Mouse (Mus musculus) hindbrain, embryonic 12.5 days (tissue): ENCODE measurements around the gene Slc51b. TPM values are rescaled to one million over a fixed set of nuclear protein-coding genes. Genes with fewer than 3 reads are reported as not detected.

Source experiments
- ATAC-seq: fragments of 200-750 bp; cut with Nextera tagmentation; 2 replicates; pipeline ENCODE4 v1.8.0; 2017; ENCODE audit warnings: moderate TSS enrichment; ENCODE audit not compliant: low FRiP score
- H3K27ac ChIP-seq: fragments of 300-500 bp; sonication (generic); 2 replicates; pipeline ENCODE4 v1.5.1; 2016; ENCODE audit warnings: mild to moderate bottlenecking
- H3K27me3 ChIP-seq: fragments of 300-500 bp; sonication (generic); 2 replicates; pipeline ENCODE4 v1.6.1; 2016; ENCODE audit warnings: mild to moderate bottlenecking
- H3K36me3 ChIP-seq: fragments of 300-500 bp; sonication (generic); 2 replicates; pipeline ENCODE4 v1.6.1; 2016; ENCODE audit warnings: mild to moderate bottlenecking
- H3K4me1 ChIP-seq: fragments of 300-500 bp; sonication (generic); 2 replicates; pipeline ENCODE4 v1.6.1; 2016
- H3K4me2 ChIP-seq: fragments of 300-500 bp; sonication (generic); replicated peaks from 2 replicates; pipeline ENCODE4 v1.6.1; 2016; ENCODE audit warnings: mild to moderate bottlenecking
- H3K4me3 ChIP-seq: fragments of 300-500 bp; sonication (generic); 2 replicates; pipeline ENCODE4 v1.5.1; 2016; ENCODE audit warnings: mild to moderate bottlenecking
- H3K9ac ChIP-seq: fragments of 300-500 bp; sonication (generic); 2 replicates; pipeline ENCODE4 v1.6.1; 2016; ENCODE audit warnings: mild to moderate bottlenecking, moderate library complexity
- H3K9me3 ChIP-seq: fragments of 300-500 bp; sonication (generic); replicated peaks from 2 replicates; pipeline ENCODE4 v1.6.1; 2016; ENCODE audit warnings: mild to moderate bottlenecking
- WGBS: fragments of 180-500 bp; shearing (Covaris S2); methylation state at CpG from one replicate; pipeline ENCODE4 v1.1.7; 2016; 5-methylcytosine and 5-hydroxymethylcytosine counted together
- polyA plus RNA-seq: library from polyadenylated mRNA; unstranded; fragments of >200 nt; fragmentation: Nextera tagmentation; extraction: Ambion mirVana; gene quantifications from 2 replicates; pipeline ENCODE4 v1.2.1, GENCODE M21; 2016

Slc51b gene
- polyA plus RNA-seq, 1 experiment from 2014 or later: not detected

DNA sequence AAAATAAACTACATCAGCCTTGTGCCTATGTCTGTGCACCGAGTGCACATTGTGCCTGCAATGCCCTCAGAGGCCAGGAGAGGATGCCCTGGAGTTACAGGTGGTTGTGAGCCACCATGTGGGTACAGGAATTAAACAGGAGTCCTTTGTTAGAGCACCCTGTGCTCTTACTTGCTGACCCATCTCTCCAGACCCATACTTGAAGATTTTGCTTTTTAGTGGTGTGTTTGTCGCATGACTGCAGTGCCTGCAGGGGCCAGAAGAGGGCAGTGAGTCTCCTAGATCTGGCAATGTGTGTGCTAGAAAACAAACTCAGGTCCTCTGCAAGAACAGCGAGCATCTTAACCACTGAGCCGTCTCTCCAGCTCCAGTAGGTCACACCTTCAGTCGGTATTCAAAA, 11.4 kb upstream of the Slc51b start:
- WGBS: 63% methylated on average over 5 of the region's 5 CpGs
- Histone ChIP-seq H3K4me2 (no peak overlapping the region), H3K9me3 (no peaks in the 10 kb centered on the region), H3K9ac (no peak overlapping the region), H3K27ac (no peak overlapping the region), H3K36me3 (peaks cover 6% of the 10 kb centered on the region; the same call in 1 of the 2 replicates), H3K4me1 (peaks cover 8% of the 10 kb centered on the region), H3K4me3 (no peak overlapping the region), H3K27me3 (no peaks in the 10 kb centered on the region)
- no peak for ATAC-seq

DNA sequence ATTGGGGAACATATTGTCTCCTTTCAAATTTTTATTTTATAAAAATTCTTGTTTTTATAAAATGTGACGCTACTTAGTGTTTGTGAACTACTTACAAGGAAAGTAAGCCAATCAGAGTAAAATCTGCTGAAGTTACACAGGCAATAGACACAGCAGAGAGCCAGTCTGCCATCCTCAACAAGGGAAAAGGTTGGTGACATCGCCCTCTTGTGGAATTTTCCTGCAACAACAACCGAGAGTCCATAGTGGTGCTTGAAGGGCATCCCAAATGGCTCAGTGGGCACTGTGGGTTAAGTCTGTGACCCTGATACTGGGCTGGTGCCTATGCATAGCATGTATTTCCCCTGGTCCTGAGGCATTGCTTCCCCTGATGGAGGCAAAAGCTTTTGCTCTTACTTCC, 9.5 kb upstream of the Slc51b start:
- Histone ChIP-seq H3K36me3 (no peaks in the 10 kb centered on the region), H3K9me3 (no peaks in the 10 kb centered on the region), H3K9ac (no peak overlapping the region), H3K27me3 (no peaks in the 10 kb centered on the region), H3K4me3 (no peak overlapping the region), H3K4me2 (no peak overlapping the region), H3K4me1 (peaks cover 8% of the 10 kb centered on the region), H3K27ac (no peak overlapping the region)
- ATAC-seq: no peak
- 0% methylated on average over 3 of the region's 3 CpGs for WGBS

DNA sequence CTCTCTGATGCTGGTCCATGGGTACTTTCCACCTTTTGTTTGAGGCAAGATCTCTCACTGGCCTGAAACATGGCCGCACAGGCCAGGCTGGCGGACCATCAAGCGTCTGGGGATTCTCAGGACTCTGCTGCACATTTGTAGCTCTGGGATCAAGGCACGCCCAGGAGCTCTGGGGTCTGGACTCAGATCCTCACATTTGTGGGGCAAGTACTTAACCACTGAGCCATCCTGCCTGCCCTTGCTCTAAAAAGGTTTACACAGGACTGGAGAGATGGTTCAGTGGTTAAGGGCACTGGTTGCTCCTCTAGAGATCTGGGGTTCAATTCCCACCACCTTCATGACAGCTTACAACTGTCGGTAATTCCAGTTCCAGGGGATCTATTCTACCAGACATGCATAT, 8.2 kb upstream of the Slc51b start:
- no peak overlapping the region for H3K4me2 ChIP-seq
- no peak overlapping the region for H3K9ac ChIP-seq
- no peaks in the 10 kb centered on the region for H3K4me1 ChIP-seq
- WGBS: 89% methylated on average over 5 of the region's 5 CpGs
- no peaks in the 10 kb centered on the region for H3K36me3 ChIP-seq
- ATAC-seq: no peak
- H3K27ac ChIP-seq: no peak overlapping the region
- no peaks in the 10 kb centered on the region for H3K27me3 ChIP-seq
- no peaks in the 10 kb centered on the region for H3K9me3 ChIP-seq
- H3K4me3 ChIP-seq: no peak overlapping the region

DNA sequence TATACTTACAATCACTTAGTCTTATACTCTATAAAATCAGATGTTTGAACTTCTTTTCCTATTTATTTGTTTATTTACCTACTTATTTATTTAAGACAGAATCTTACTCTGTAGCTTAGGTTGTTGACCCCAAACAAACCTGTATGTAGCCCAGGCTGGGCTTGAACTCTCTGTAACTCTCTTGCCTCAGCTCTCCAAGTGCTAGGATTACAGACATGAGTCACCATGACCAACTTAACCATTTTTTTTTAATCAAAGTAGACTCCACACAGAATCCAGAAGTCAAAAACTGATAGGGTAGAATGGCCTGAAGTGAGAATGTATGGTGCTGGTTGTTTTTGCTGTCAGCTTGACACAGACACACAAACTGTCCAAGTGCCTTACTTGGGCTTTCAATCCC, 7.6 kb upstream of the Slc51b start:
- Histone ChIP-seq H3K4me1 (no peaks in the 10 kb centered on the region), H3K9ac (no peak overlapping the region)
- no peak for ATAC-seq

DNA sequence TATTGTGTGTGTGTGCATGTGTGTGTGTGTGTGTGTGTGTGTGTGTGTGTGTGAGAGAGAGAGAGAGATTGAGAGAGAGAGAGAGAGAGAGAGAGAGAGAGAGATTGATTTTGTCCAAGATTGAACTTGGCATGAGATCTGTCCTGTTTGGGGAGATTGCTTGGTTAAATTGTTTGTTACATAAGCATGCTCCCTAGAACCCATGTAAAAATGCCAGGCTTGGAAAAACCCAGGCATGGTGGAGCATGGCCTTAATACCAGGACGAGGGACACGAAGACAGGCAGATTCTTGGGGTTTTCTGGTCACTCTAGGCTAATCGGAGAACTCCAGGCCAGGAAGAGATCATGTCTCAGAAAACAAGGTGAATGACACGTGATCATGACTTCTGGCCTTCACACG, 5.2 kb upstream of the Slc51b start:
- WGBS: 86% methylated on average over 5 of the region's 5 CpGs
- H3K4me3 ChIP-seq: no peak overlapping the region
- H3K4me1 ChIP-seq: no peaks in the 10 kb centered on the region
- no peak for ATAC-seq
- no peaks in the 10 kb centered on the region for H3K9me3 ChIP-seq
- no peaks in the 10 kb centered on the region for H3K36me3 ChIP-seq
- no peak overlapping the region for H3K27ac ChIP-seq
- H3K4me2 ChIP-seq: no peak overlapping the region
- H3K27me3 ChIP-seq: no peaks in the 10 kb centered on the region; the same call in 1 of the 2 replicates
- no peak overlapping the region for H3K9ac ChIP-seq

More for the DNA sequence above, 7.6 kb upstream of the Slc51b start:
- Histone ChIP-seq H3K36me3 (no peaks in the 10 kb centered on the region), H3K4me3 (no peak overlapping the region), H3K27ac (no peak overlapping the region), H3K27me3 (no peaks in the 10 kb centered on the region), H3K4me2 (no peak overlapping the region), H3K9me3 (no peaks in the 10 kb centered on the region)

DNA sequence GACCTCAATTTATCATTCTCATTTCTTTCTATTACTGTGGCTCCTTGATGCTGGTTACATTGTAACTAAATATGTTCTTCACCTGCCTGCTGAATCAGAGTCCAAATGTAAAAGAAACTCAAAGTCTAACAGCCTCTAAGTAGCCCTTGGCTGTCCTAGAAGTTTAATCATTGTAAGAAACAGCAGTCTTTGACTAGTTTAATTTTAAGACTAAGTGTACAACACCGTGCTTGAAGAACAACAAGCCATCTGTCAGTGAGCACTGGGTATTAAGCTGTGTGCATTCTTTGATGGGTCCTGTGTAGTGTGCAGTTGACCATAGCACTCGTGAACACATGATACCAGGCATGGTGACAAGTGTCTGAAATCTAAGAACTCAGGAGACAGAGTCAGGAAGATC, 4.8 kb upstream of the Slc51b start:
- no peak for ATAC-seq
- Histone ChIP-seq H3K4me3 (no peak overlapping the region), H3K27me3 (no peaks in the 10 kb centered on the region; the same call in 1 of the 2 replicates), H3K4me2 (no peak overlapping the region), H3K27ac (no peak overlapping the region), H3K4me1 (no peaks in the 10 kb centered on the region), H3K36me3 (no peaks in the 10 kb centered on the region), H3K9ac (no peak overlapping the region), H3K9me3 (no peaks in the 10 kb centered on the region)
- 80% methylated on average over 2 of the region's 2 CpGs for WGBS

DNA sequence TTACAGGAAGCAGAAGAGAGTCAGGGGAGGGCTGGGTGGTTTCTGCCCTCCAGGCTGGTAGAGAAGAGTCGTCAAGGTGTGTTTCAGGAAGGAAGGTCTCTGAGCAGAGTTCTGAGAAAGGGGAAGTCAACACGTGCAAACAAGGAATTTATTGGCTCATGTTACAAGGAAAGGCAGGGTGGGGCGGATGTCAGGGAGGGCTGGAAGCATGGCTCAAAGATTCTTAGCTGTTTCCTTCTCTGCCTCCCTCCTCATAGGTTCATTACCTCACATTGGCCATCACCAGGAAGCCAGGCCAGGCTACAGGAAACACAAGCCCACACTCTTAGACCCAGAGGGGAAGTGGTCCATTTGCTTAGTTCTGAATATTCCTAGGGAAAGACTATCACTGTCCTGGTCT, 1.6 kb upstream of the Slc51b start:
- 51% methylated on average over 3 of the region's 3 CpGs for WGBS
- H3K4me1 ChIP-seq: no peaks in the 10 kb centered on the region
- ATAC-seq: no peak
- no peak overlapping the region for H3K4me3 ChIP-seq
- no peaks in the 10 kb centered on the region for H3K36me3 ChIP-seq
- H3K9me3 ChIP-seq: no peaks in the 10 kb centered on the region
- H3K27ac ChIP-seq: no peak overlapping the region
- H3K9ac ChIP-seq: no peak overlapping the region
- H3K4me2 ChIP-seq: no peak overlapping the region
- no peaks in the 10 kb centered on the region; the same call in 1 of the 2 replicates for H3K27me3 ChIP-seq

DNA sequence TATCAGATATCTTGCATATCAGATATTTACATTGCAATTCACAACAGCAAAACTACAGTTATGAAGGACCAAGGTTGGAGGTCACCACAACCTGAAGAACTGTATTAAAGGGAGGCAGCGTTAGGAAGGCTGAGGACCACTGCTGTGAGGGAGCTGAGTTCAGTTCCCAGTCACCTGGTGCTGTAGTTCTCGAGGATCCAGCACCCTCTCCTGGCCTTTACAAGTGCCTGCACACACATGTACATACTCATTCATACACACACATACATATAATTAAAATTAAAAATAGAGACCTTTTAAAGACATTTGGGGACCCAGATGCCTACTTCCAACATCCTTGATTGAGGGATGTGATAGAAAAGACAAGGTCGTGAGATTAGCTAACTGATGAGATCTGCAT, 3.1 kb downstream of the Slc51b start:
- H3K4me3 ChIP-seq: no peak overlapping the region
- H3K4me1 ChIP-seq: no peaks in the 10 kb centered on the region
- H3K36me3 ChIP-seq: no peaks in the 10 kb centered on the region
- no peak overlapping the region for H3K27ac ChIP-seq
- H3K4me2 ChIP-seq: no peak overlapping the region
- 76% methylated on average over 3 of the region's 3 CpGs for WGBS
- ATAC-seq: no peak
- no peaks in the 10 kb centered on the region for H3K9me3 ChIP-seq
- H3K9ac ChIP-seq: no peak overlapping the region
- H3K27me3 ChIP-seq: no peaks in the 10 kb centered on the region; the same call in 1 of the 2 replicates

DNA sequence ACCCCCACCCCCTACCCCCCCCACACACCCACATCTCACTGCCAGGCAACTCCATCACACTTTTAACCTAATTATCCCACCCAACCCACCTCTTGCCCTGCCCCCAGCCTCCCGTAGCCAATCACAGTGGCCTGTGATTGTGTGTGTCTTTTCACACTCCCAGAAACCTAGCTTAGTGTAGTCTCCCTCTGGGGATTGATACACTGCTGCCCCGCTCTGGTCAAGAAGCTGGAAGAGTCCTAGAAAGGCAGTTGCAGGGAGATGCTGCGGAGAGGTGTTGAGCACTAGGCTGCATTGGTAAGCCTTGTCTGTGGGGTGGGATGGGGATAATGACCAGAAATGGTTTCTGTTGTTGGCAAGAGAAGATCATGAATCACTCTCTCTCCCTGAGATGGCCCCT, 5.0 kb downstream of the Slc51b start:
- no peak overlapping the region for H3K4me2 ChIP-seq
- H3K9ac ChIP-seq: no peak overlapping the region
- no peak overlapping the region for H3K4me3 ChIP-seq
- H3K36me3 ChIP-seq: no peaks in the 10 kb centered on the region
- 60% methylated on average over 3 of the region's 3 CpGs for WGBS
- H3K4me1 ChIP-seq: no peaks in the 10 kb centered on the region
- ATAC-seq: no peak
- no peaks in the 10 kb centered on the region for H3K9me3 ChIP-seq
- H3K27me3 ChIP-seq: no peaks in the 10 kb centered on the region
- H3K27ac ChIP-seq: no peak overlapping the region

DNA sequence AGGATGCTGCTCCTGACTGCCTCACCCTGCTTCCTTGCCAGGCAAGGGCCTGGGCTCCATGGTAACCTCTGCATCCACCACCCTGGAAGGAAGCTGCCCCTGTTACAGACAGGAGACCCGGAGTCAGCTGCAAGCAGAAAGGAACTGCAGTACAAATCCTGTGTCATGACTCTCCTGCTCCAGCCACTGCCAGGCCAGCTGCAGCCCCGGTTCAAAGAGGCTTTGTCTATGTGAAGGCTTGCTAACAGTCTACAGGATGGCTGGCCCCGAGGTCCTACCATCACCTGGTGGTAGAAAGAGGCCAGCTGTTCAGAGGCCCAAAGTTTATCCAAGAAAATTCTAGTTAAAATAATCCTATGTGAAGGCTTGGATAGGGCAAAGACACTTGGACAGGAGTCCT, 11.4 kb downstream of the Slc51b start:
- H3K4me2 ChIP-seq: no peak overlapping the region
- 73% methylated on average over 3 of the region's 3 CpGs for WGBS

DNA sequence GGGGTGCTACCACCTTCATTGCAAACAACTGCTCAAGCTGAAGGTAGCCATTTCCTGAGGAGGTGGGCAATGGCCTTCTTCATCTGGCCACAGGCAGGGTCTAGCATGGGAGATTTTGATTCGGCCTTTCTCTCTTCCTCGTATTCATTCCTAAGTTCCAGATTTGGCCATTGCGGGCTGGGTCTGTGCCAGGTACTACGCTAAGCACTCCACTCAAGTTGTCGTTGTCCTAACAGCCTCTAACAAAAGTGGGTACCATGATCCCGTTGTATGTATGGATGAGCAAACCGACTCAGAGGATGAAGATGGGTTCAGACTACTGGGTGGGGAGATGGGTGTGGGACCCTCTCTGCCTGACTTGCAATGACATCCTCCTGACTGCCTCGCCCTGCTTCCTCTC, 12.4 kb downstream of the Slc51b start:
- no peak for ATAC-seq
- H3K27me3 ChIP-seq: no peaks in the 10 kb centered on the region
- 94% methylated on average over 8 of the region's 8 CpGs for WGBS

More for the DNA sequence above, 11.4 kb downstream of the Slc51b start:
- Histone ChIP-seq H3K27ac (no peak overlapping the region), H3K27me3 (no peaks in the 10 kb centered on the region), H3K4me1 (no peaks in the 10 kb centered on the region), H3K36me3 (no peaks in the 10 kb centered on the region; the same call in 1 of the 2 replicates), H3K9me3 (no peaks in the 10 kb centered on the region), H3K4me3 (no peak overlapping the region), H3K9ac (no peak overlapping the region)
- ATAC-seq: no peak

DNA sequence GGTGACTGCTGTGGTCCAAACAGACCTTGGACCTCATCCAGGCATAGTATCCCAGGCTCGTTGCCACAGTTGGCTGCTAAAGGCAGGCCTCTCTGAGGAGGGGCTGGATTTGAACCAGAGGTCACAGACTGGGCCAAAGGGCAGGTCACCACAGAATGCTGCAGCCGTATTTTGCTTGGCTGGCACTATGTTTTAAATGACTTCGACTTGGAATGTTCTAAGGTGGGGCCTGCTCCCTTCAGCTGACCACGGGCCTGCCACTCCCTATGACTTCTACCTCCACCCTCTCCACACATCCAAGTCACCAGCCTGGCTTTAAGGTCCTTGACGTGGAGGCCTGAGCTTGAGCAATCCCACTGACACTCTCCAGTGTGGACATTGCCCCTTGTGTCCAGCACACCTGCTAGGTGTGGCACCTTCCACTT, 13.9 kb downstream of the Slc51b start:
- Histone ChIP-seq H3K4me3 (no peak overlapping the region), H3K4me1 (no peaks in the 10 kb centered on the region), H3K27me3 (no peaks in the 10 kb centered on the region), H3K9ac (no peak overlapping the region), H3K4me2 (no peak overlapping the region), H3K27ac (no peak overlapping the region), H3K9me3 (no peaks in the 10 kb centered on the region), H3K36me3 (no peaks in the 10 kb centered on the region; the same call in 1 of the 2 replicates)
- ATAC-seq: no peak
- 67% methylated on average over 5 of the region's 5 CpGs for WGBS

More for the DNA sequence above, 12.4 kb downstream of the Slc51b start:
- H3K4me3 ChIP-seq: no peak overlapping the region
- H3K4me2 ChIP-seq: no peak overlapping the region
- no peak overlapping the region for H3K9ac ChIP-seq
- no peaks in the 10 kb centered on the region for H3K4me1 ChIP-seq
- H3K36me3 ChIP-seq: no peaks in the 10 kb centered on the region; the same call in 1 of the 2 replicates
- no peaks in the 10 kb centered on the region for H3K9me3 ChIP-seq
- no peak overlapping the region for H3K27ac ChIP-seq

DNA sequence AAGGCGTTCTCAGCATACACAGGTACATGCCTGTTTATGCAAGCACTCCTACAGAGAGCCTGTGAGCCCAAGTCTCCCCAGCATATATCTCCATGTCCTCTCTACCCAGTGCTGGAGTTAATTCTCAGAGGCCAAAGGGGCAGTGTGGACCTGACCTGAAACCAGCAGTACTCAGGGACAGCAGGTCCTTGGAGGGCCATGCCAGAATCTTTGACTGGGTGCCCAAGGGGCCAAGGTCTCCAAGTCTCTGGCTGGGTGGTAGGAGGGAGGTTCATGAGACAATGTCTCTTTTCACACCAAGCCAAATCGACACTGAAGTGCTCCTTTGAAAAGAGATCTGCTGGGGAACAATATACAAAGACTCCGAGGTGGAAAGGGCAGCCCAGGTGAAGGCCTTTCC, 14.9 kb downstream of the Slc51b start:
- Histone ChIP-seq H3K4me3 (no peak overlapping the region), H3K27ac (no peak overlapping the region), H3K9me3 (no peaks in the 10 kb centered on the region), H3K4me1 (no peaks in the 10 kb centered on the region), H3K27me3 (no peaks in the 10 kb centered on the region), H3K36me3 (no peaks in the 10 kb centered on the region; the same call in 1 of the 2 replicates), H3K9ac (no peak overlapping the region), H3K4me2 (no peak overlapping the region)
- no peak for ATAC-seq
- 83% methylated on average over 3 of the region's 3 CpGs for WGBS
